Mouse (Mus musculus) intestine, embryonic 14.5 days (tissue): ENCODE results near the gene Dnajc10. TPM values are rescaled to one million over a fixed set of nuclear protein-coding genes. Genes with fewer than 3 reads are reported as not detected.

Experiments
- polyA plus RNA-seq: library from polyadenylated mRNA; unstranded; fragments of >200 nt; fragmentation: Nextera tagmentation; extraction: Ambion mirVana; gene quantifications from 2 replicates; pipeline ENCODE4 v1.2.1, GENCODE M21; 2014

Gene Dnajc10
- polyA plus RNA-seq, 1 experiment from 2014 or later = 76.3 TPM

Other genes with a start within 250 kb of the Dnajc10 start
- 48.2 and 59.0 TPM in 2 replicates for gene Pde1a, start 186.0 kb upstream of the Dnajc10 start, polyA plus RNA-seq
- 0.05 TPM in 1 of 2 replicates, not detected in the other for gene Prdx6b, start 23.0 kb upstream of the Dnajc10 start, polyA plus RNA-seq
- 1.9 and 2.2 TPM in 2 replicates for gene Frzb, start 132.2 kb downstream of the Dnajc10 start, polyA plus RNA-seq